Mouse (Mus musculus): ENCODE measurements around the gene Usp43.

DNA sequence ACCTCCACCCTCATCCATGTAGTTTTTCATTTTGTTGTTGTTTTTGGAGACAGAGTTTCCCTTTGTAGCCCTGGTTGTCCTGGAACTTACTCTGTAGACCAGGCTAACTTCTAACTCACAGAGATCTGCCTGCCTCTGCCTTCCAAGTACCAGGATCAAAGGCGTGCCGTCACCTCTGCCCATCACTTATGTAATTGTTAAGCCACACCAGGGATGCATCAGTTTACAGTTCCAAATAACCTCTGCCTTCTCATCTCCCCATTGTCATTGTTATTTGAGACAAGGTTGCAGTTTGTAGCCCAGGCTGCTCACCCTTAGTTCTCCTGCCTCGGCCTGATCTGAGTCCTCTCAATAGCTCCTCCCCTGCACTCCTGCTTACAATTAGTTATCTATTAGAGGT lies 10.2 kb upstream of the Usp43 start:
- TF ChIP-seq EP300 (IDR thresholded peaks at IDR 0.05; ENCODE audit: low read depth in 1 of 2, low read length in 2 of 2) (no peak), CTCF (IDR thresholded peaks at IDR 0.05 in 2 of 3, conservative IDR thresholded peaks at IDR 0.05 in 1 of 3; ENCODE audit: control insufficient read depth in 1 of 3, insufficient read depth in 1 of 3, low read depth in 2 of 3, low read length in 3 of 3, poor library complexity in 1 of 3, severe bottlenecking in 1 of 3) (no peak), GATA1 (IDR thresholded peaks at IDR 0.05; ENCODE audit: low read depth, low read length) (no peak), MAZ (IDR thresholded peaks at IDR 0.05; ENCODE audit: low read depth, low read length) (no peak), JUND (IDR thresholded peaks at IDR 0.05; ENCODE audit: low read depth, low read length) (no peak), E2F4 (IDR thresholded peaks at IDR 0.05; ENCODE audit: borderline replicate concordance, low read depth, low read length) (no peak), UBTF (IDR thresholded peaks at IDR 0.05; ENCODE audit: borderline replicate concordance, insufficient read depth, low read depth, low read length) (no peak), POLR2A (IDR thresholded peaks at IDR 0.05; ENCODE audit: control insufficient read depth in 1 of 2, insufficient read depth in 1 of 2, low read depth in 1 of 2, low read length in 2 of 2, poor library complexity in 1 of 2) (no peak), CHD1 (IDR thresholded peaks at IDR 0.05; ENCODE audit: low read depth, low read length) (no peak), SMC3 (IDR thresholded peaks at IDR 0.05; ENCODE audit: low read depth, low read length) (no peak), MXI1 (IDR thresholded peaks at IDR 0.05; ENCODE audit: low read depth, low read length) (no peak), POLR2AphosphoS5 (IDR thresholded peaks at IDR 0.05; ENCODE audit: borderline replicate concordance, low read depth, low read length) (no peak)

All from MEL (cell line).